Comparison of ENCODE assay signal across 7 mouse cellular contexts in the genomic region with DNA sequence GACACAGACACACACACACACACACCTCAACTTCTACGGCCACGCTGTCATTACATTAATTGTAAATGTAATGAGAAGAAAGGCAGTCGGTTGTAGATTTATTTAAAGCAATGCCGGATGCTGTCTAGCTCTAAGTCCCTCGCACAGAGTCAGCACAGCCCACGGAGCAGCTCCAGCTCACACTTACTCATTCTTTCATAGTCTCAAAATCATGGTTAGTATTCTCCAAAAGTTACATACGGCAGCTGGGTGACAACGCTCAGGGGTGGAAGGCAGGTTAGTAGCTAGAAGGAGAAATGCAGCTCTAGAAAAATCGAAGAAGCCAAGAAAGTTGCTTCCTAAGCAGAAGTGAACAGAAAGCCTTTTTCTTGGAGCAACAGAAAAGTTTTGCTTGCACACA.
DNase-seq lines count a peak whose midpoint lies in the region; ATAC-seq lines count a peak whose summit lies in the region.

No protein-coding gene starts in this region.

- no peak for ATAC-seq in embryonic facial prominence, embryonic 15.5 days (ENCODE audit: insufficient number of reproducible peaks, low FRiP score, low TSS enrichment, low read depth)
- no peak for ATAC-seq in hindbrain, embryonic 15.5 days (ENCODE audit: low FRiP score, low read depth)
- no peak for ATAC-seq in neural tube, embryonic 13.5 days (ENCODE audit: low read depth)
- no peak for ATAC-seq in granulocyte monocyte progenitor cell, adult 5-6 weeks (replicated peaks; ENCODE audit: poor library complexity, severe bottlenecking)

- H3K27ac ChIP-seq in embryonic facial prominence, embryonic 15.5 days (replicated peaks), result peak overlapping the region; percentile 88
- peak overlapping the region; percentile 70 for H3K27ac ChIP-seq in hindbrain, embryonic 15.5 days (replicated peaks)
- H3K27ac ChIP-seq in neural tube, embryonic 13.5 days (replicated peaks), result peak overlapping the region; percentile 85

- peak; percentile 42 to 87 for DNase-seq in left cerebral cortex, postnatal 25 days (ENCODE audit: low spot score in 2 of 2)
- no peak for DNase-seq in left cerebral cortex, postnatal 4 days
- DNase-seq in retina, embryonic 14.5 days (ENCODE audit: low spot score), result no peak

- H3K9me3 ChIP-seq in embryonic facial prominence, embryonic 15.5 days (replicated peaks), result no peaks in the 10 kb centered on the region
- no peaks in the 10 kb centered on the region for H3K9me3 ChIP-seq in hindbrain, embryonic 15.5 days
- no peaks in the 10 kb centered on the region for H3K9me3 ChIP-seq in neural tube, embryonic 13.5 days

- no peaks in the 10 kb centered on the region for H3K27me3 ChIP-seq in embryonic facial prominence, embryonic 15.5 days
- H3K27me3 ChIP-seq in hindbrain, embryonic 15.5 days, result no peaks in the 10 kb centered on the region
- no peaks in the 10 kb centered on the region for H3K27me3 ChIP-seq in neural tube, embryonic 13.5 days

- peak overlapping the region; percentile 50 for H3K4me2 ChIP-seq in embryonic facial prominence, embryonic 15.5 days (replicated peaks)
- peak overlapping the region; percentile 50 for H3K4me2 ChIP-seq in hindbrain, embryonic 15.5 days
- H3K4me2 ChIP-seq in neural tube, embryonic 13.5 days, result peak overlapping the region; percentile 55

- no peaks in the 10 kb centered on the region for H3K36me3 ChIP-seq in embryonic facial prominence, embryonic 15.5 days
- H3K36me3 ChIP-seq in hindbrain, embryonic 15.5 days, result no peaks in the 10 kb centered on the region
- H3K36me3 ChIP-seq in neural tube, embryonic 13.5 days, result no peaks in the 10 kb centered on the region

- peaks cover 57% of the 10 kb centered on the region for H3K4me1 ChIP-seq in embryonic facial prominence, embryonic 15.5 days
- peaks cover 44% of the 10 kb centered on the region for H3K4me1 ChIP-seq in hindbrain, embryonic 15.5 days (replicated peaks)
- peaks cover 59% of the 10 kb centered on the region for H3K4me1 ChIP-seq in neural tube, embryonic 13.5 days (replicated peaks)

- peak overlapping the region; percentile 39 for H3K9ac ChIP-seq in embryonic facial prominence, embryonic 15.5 days
- H3K9ac ChIP-seq in hindbrain, embryonic 15.5 days, result peak overlapping the region; percentile 25
- peak overlapping the region; percentile 65 for H3K9ac ChIP-seq in neural tube, embryonic 13.5 days

- intact Hi-C loops in left cerebral cortex, postnatal 25 days (cut with DNase I), result no loop called here
- intact Hi-C loops in left cerebral cortex, postnatal 4 days (cut with DNase I), result no loop called here

- whole genome bisulfite sequencing in embryonic facial prominence, embryonic 15.5 days, result 23% methylated on average over 9 of the region's 9 CpGs
- WGBS in hindbrain, embryonic 15.5 days, result 33% methylated on average over 9 of the region's 9 CpGs
- WGBS in neural tube, embryonic 13.5 days, result 27% methylated on average over 9 of the region's 9 CpGs

- peak overlapping the region; percentile 40 for H3K4me3 ChIP-seq in embryonic facial prominence, embryonic 15.5 days (replicated peaks)
- H3K4me3 ChIP-seq in hindbrain, embryonic 15.5 days, result peak overlapping the region; percentile 27
- H3K4me3 ChIP-seq in neural tube, embryonic 13.5 days, result peak overlapping the region; percentile 41

Comparison
In these comparisons a context has a peak if more than half of its experiments do, and no peak if none do; other contexts are left out.
1. DNase-seq: peak in left cerebral cortex, postnatal 25 days (2 of 2); none in left cerebral cortex, postnatal 4 days (single experiment) and retina, embryonic 14.5 days (single experiment).
2. Peak in every context shown above with its lines, with median percentiles within 50 percentile points of each other: H3K27ac ChIP-seq, H3K4me2 ChIP-seq, H3K4me3 ChIP-seq and H3K9ac ChIP-seq.